Mouse (Mus musculus) stomach, postnatal 0 days (tissue): ENCODE data around the gene Zbtb24. TPM values are rescaled to one million over a fixed set of nuclear protein-coding genes. Genes with fewer than 3 reads are reported as not detected.
"Not testable (repeated sequence)": the region's sequence is repeated elsewhere in the genome, so short reads cannot be mapped to it uniquely, and the experiment has no call there.

Experiments
- ATAC-seq: fragments of 200-750 bp; cut with Nextera tagmentation; 2 replicates; pipeline ENCODE4 v1.8.0; 2017; ENCODE audit not compliant: low FRiP score, low TSS enrichment
- DNase-seq: peaks from one replicate; pipeline ENCODE4 v3.0.0-alpha.2; 2016; ENCODE audit warnings: low spot score
- H3K27ac ChIP-seq: fragments of 300-500 bp; sonication (generic); replicated peaks from 2 replicates; pipeline ENCODE4 v1.5.1; 2014; ENCODE audit warnings: mild to moderate bottlenecking, control low read depth
- H3K27me3 ChIP-seq: fragments of 300-500 bp; sonication (generic); 2 replicates; pipeline ENCODE4 v1.6.1; 2014; ENCODE audit warnings: low read length; ENCODE audit not compliant: control insufficient read depth, insufficient read depth
- H3K36me3 ChIP-seq: fragments of 300-500 bp; sonication (generic); 2 replicates; pipeline ENCODE4 v1.6.1; 2014; ENCODE audit warnings: low read length, mixed read lengths; ENCODE audit not compliant: control insufficient read depth, insufficient read depth
- H3K4me1 ChIP-seq: fragments of 300-500 bp; sonication (generic); replicated peaks from 2 replicates; pipeline ENCODE4 v1.6.1; 2014; ENCODE audit warnings: antibody characterized with exemption; ENCODE audit not compliant: control insufficient read depth, insufficient read depth
- H3K4me2 ChIP-seq: fragments of 300-500 bp; sonication (generic); replicated peaks from 2 replicates; pipeline ENCODE4 v1.6.1; 2014; ENCODE audit warnings: low read depth, mild to moderate bottlenecking, control low read depth, moderate library complexity
- H3K4me3 ChIP-seq: fragments of 300-500 bp; sonication (generic); 2 replicates; pipeline ENCODE4 v1.5.1; 2014; ENCODE audit warnings: low read depth, low read length, control low read depth
- H3K9ac ChIP-seq: fragments of 300-500 bp; sonication (generic); 2 replicates; pipeline ENCODE4 v1.6.1; 2014; ENCODE audit warnings: mild to moderate bottlenecking, low read length, control low read depth, mixed read lengths
- H3K9me3 ChIP-seq: fragments of 300-500 bp; sonication (generic); 2 replicates; pipeline ENCODE4 v1.6.1; 2016; ENCODE audit warnings: low read length; ENCODE audit not compliant: control insufficient read depth
- CTCF ChIP-seq: IDR thresholded peaks from 2 replicates; pipeline ENCODE4 v1.5.1; 2016; ENCODE audit warnings: antibody characterized with exemption, low read depth, mild to moderate bottlenecking, moderate library complexity
- EP300 ChIP-seq: optimal IDR thresholded peaks from 2 replicates; pipeline ENCODE3; 2016; ENCODE audit warnings: antibody characterized with exemption
- WGBS: fragments of 180-500 bp; shearing (Covaris S2); extraction: QIAGEN DNeasy Blood & Tissue Kit; methylation state at CpG from one replicate; pipeline ENCODE4 v1.1.7; 2014; 5-methylcytosine and 5-hydroxymethylcytosine counted together
- polyA plus RNA-seq: library from polyadenylated mRNA; unstranded; fragments of >200 nt; fragmentation: Nextera tagmentation; extraction: Ambion mirVana; gene quantifications from 2 replicates; pipeline ENCODE4 v1.2.1, GENCODE M21; 2015

Zbtb24 gene
- polyA plus RNA-seq, 1 experiment from 2014 or later: 8.6 TPM

- Histone ChIP-seq H3K27me3 (no peaks in the 10 kb centered on the region), H3K27ac (no peak overlapping the region), H3K4me3 (no peak overlapping the region), H3K4me2 (no peak overlapping the region), H3K9me3 (no peaks in the 10 kb centered on the region), H3K36me3 (no peaks in the 10 kb centered on the region), H3K4me1 (no peaks in the 10 kb centered on the region), H3K9ac (no peak overlapping the region)
- no peak for ATAC-seq
- DNase-seq: no peak
- WGBS: 41% methylated on average over 4 of the region's 4 CpGs
- TF ChIP-seq CTCF (no peak), EP300 (no peak)
Measured at GRCm38 (mm10) chr10:41500941-41501340, 50.8 kb downstream of the Zbtb24 start.

- H3K4me1 ChIP-seq: no peaks in the 10 kb centered on the region
- H3K4me2 ChIP-seq: no peak overlapping the region
- H3K36me3 ChIP-seq: no peaks in the 10 kb centered on the region
- DNase-seq (no peak), ATAC-seq (peak; percentile 24; the same call in 1 of the 2 replicates)
- H3K4me3 ChIP-seq: no peak overlapping the region
- WGBS: 57% methylated on average over 1 of the region's 1 CpGs
- H3K9ac ChIP-seq: no peak overlapping the region
- TF ChIP-seq EP300: no peak
- no peak for TF ChIP-seq CTCF
- no peaks in the 10 kb centered on the region for H3K27me3 ChIP-seq
- no peaks in the 10 kb centered on the region for H3K9me3 ChIP-seq
- no peak overlapping the region for H3K27ac ChIP-seq
Measured at GRCm38 (mm10) chr10:41504996-41505395, 54.8 kb downstream of the Zbtb24 start.

GRCm38 (mm10) chr10:41505446-41505845, 55.3 kb downstream of the Zbtb24 start:
- not testable (repeated sequence) for H3K4me1 ChIP-seq, H3K4me2 ChIP-seq, H3K27ac ChIP-seq, H3K27me3 ChIP-seq, H3K9ac ChIP-seq, H3K36me3 ChIP-seq, H3K4me3 ChIP-seq, H3K9me3 ChIP-seq
- 7% methylated on average over 3 of the region's 3 CpGs for WGBS
- TF ChIP-seq CTCF: peak; percentile 90
- DNase-seq: peak; percentile 58
- peak; percentile 72; the same call in 1 of the 2 replicates for ATAC-seq

- ATAC-seq: no peak
- Histone ChIP-seq H3K27ac (no peak overlapping the region), H3K36me3 (no peaks in the 10 kb centered on the region), H3K9me3 (no peaks in the 10 kb centered on the region), H3K4me1 (no peaks in the 10 kb centered on the region), H3K27me3 (no peaks in the 10 kb centered on the region), H3K4me2 (no peak overlapping the region), H3K4me3 (no peak overlapping the region), H3K9ac (no peak overlapping the region)
- 33% methylated on average over 2 of the region's 2 CpGs for whole genome bisulfite sequencing
- no peak for TF ChIP-seq EP300
- TF ChIP-seq CTCF: peak; percentile 75
- no peak for DNase-seq
Measured at GRCm38 (mm10) chr10:41509160-41509559, 59.0 kb downstream of the Zbtb24 start.

GRCm38 (mm10) chr10:41514301-41514700, 64.1 kb downstream of the Zbtb24 start:
- DNase-seq (no peak), ATAC-seq (no peak)
- Histone ChIP-seq H3K9me3 (no peaks in the 10 kb centered on the region), H3K27ac (no peak overlapping the region), H3K27me3 (no peaks in the 10 kb centered on the region), H3K4me3 (no peak overlapping the region), H3K4me2 (no peak overlapping the region), H3K9ac (no peak overlapping the region), H3K36me3 (no peaks in the 10 kb centered on the region), H3K4me1 (no peaks in the 10 kb centered on the region)
- TF ChIP-seq CTCF (no peak), EP300 (no peak)
- WGBS: 75% methylated on average over 4 of the region's 4 CpGs

- no peak overlapping the region for H3K4me3 ChIP-seq
- ATAC-seq: no peak
- no peaks in the 10 kb centered on the region for H3K36me3 ChIP-seq
- no peak for TF ChIP-seq EP300
- no peak for TF ChIP-seq CTCF
- no peaks in the 10 kb centered on the region for H3K27me3 ChIP-seq
- no peaks in the 10 kb centered on the region for H3K4me1 ChIP-seq
- no peak for DNase-seq
- no peaks in the 10 kb centered on the region for H3K9me3 ChIP-seq
- H3K27ac ChIP-seq: no peak overlapping the region
- no peak overlapping the region for H3K4me2 ChIP-seq
- H3K9ac ChIP-seq: no peak overlapping the region
Measured at GRCm38 (mm10) chr10:41514921-41515320, 64.7 kb downstream of the Zbtb24 start.

Other genes with a start within 250 kb of the Zbtb24 start
- gene Fig4, start 147.1 kb upstream of the Zbtb24 start, polyA plus RNA-seq: 10.1 and 11.4 TPM in 2 replicates
- 0.01 TPM in 1 of 2 replicates, not detected in the other for gene Ak9, start 146.4 kb upstream of the Zbtb24 start, polyA plus RNA-seq
- 23.0 and 25.9 TPM in 2 replicates for gene Mical1, start 25.9 kb downstream of the Zbtb24 start, polyA plus RNA-seq
- gene Smpd2, start 40.0 kb downstream of the Zbtb24 start, polyA plus RNA-seq: 51.5 and 52.9 TPM in 2 replicates
- 2.4 and 2.5 TPM in 2 replicates for gene Ppil6, start 40.1 kb downstream of the Zbtb24 start, polyA plus RNA-seq
- 112 and 116 TPM in 2 replicates for gene Cd164, start 69.0 kb downstream of the Zbtb24 start, polyA plus RNA-seq